Mouse (Mus musculus): Measurements from ENCODE around the gene Klhdc3. TPM values are rescaled to one million over a fixed set of nuclear protein-coding genes. Genes with fewer than 3 reads are reported as not detected.

The Klhdc3 gene
- polyA plus RNA-seq, 1 experiment, result 52.9 TPM

DNA sequence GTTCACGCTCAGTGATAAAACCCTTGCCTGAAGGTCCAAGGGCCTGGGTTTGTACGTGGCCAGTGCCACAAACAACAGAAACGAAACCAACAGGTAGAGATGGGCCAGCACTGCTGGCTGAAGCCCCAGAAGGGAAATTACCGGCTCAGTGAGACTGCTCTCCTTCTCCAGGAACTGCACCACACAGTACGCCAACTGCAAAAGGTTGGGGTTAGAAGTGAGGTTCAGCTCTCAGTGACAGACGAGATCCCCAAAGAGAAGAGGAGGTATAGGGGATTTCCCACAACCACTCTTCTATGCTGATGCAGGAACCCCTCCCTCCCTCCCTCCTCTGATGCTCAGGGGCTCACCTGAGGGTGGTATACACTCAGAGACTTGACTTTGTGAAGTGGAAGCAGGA, 5.2 kb upstream of the Klhdc3 start:
- H3K4me3 ChIP-seq (ENCODE audit: insufficient read depth, low read length), result no peak overlapping the region
- H3K27ac ChIP-seq (ENCODE audit: insufficient read depth, low read depth, low read length), result no peak overlapping the region
- H3K4me1 ChIP-seq (ENCODE audit: control insufficient read depth, insufficient read depth, low read length), result no peaks in the 10 kb centered on the region
- no peak for TF ChIP-seq CTCF (IDR thresholded peaks at IDR 0.05; ENCODE audit: low read depth, low read length)
- no peak for TF ChIP-seq POLR2A (IDR thresholded peaks at IDR 0.05; ENCODE audit: borderline replicate concordance, low read depth, low read length)

DNA sequence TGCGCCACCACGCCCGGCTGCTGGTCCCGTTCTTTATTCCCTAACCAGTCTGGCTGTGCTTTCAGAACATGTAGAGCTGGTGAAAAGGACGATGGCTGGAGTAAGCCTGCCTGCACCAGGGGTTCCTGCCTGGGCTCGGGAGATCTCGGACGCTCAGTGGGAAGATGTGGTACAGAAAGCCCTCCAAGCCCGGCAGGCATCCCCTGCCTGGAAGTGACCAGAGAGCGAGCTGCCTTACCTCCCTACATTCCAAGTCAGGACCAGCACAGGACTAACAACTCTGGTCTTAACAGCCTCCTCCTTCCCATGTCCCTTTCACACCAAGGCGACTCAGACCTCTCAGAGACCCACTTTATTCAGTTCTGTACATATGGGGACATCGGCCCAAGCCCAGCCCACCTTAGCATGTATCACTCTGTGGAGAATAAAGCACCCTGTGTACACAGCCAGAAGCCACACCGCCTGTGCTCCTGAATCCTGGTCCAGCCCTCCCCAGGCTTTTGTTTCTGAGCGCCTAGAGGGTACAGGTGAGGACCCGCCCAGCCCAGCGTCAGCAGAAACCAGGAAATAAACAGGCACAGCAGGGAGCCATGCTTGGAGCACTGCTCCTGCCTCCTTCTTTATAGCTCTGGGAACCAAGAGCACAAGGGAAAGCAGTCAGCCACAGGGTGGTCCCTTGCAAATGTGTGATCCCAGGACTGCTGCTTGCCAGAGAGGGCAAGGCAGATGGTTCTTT, 2.1 kb upstream of the Klhdc3 start:
- TF ChIP-seq POLR2A (IDR thresholded peaks at IDR 0.05; ENCODE audit: borderline replicate concordance, low read depth, low read length), result no peak
- no peak for TF ChIP-seq CTCF (IDR thresholded peaks at IDR 0.05; ENCODE audit: low read depth, low read length)

DNA sequence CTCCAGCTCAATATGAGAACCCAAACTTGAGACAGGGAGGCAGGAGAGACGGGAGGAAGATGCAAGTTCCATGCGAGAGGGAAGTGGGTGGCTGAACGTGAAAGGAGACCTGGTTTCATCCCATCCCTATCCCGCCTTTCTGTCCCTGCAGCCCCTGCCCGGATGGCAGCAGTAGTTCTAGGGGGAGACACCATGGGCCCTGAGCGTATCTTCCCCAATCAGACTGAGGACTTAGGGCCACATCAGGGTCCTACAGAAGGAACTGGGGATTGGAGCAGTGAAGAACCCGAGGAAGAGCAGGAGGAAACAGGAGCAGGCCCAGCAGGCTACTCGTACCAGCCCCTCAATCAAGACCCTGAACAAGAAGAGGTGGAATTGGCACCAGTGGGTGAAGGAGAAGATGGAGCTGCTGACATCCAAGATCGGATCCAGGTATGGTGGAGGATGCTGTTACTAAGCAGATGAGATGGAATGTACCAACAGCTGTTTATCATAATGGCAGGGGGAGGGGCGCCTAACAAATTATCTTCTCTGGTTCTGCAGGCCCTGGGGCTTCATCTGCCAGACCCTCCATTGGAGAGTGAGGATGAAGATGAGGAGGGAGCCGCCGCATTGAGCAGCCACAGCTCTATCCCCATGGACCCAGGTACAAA, 878 bp upstream of the Klhdc3 start:
- peaks cover 8% of the 10 kb centered on the region for H3K4me1 ChIP-seq (ENCODE audit: control insufficient read depth, insufficient read depth, low read length)
- H3K27ac ChIP-seq (ENCODE audit: insufficient read depth, low read depth, low read length), result no peak overlapping the region
- TF ChIP-seq POLR2A (IDR thresholded peaks at IDR 0.05; ENCODE audit: borderline replicate concordance, low read depth, low read length), result no peak
- TF ChIP-seq CTCF (IDR thresholded peaks at IDR 0.05; ENCODE audit: low read depth, low read length), result no peak
- peak overlapping the region; percentile 74 for H3K4me3 ChIP-seq (ENCODE audit: insufficient read depth, low read length)

More for the DNA sequence above, 2.1 kb upstream of the Klhdc3 start:
- Histone ChIP-seq H3K27ac (ENCODE audit: insufficient read depth, low read depth, low read length) (no peak overlapping the region), H3K4me3 (ENCODE audit: insufficient read depth, low read length) (no peak overlapping the region), H3K4me1 (ENCODE audit: control insufficient read depth, insufficient read depth, low read length) (peaks cover 8% of the 10 kb centered on the region)

- Histone ChIP-seq H3K27ac (ENCODE audit: insufficient read depth, low read depth, low read length) (peak overlapping the region; percentile 75), H3K4me3 (ENCODE audit: insufficient read depth, low read length) (peak overlapping the region; percentile 96)
Observed at GRCm38 (mm10) chr17:46679843-46680759, 613 bp downstream of the Klhdc3 start.

GRCm38 (mm10) chr17:46678911-46679310, 1.8 kb downstream of the Klhdc3 start:
- no peak overlapping the region for H3K27ac ChIP-seq (ENCODE audit: insufficient read depth, low read depth, low read length)
- peak overlapping the region; percentile 96; the same call in 1 of the 2 replicates for H3K4me3 ChIP-seq (ENCODE audit: insufficient read depth, low read length)
- peaks cover 8% of the 10 kb centered on the region for H3K4me1 ChIP-seq (ENCODE audit: control insufficient read depth, insufficient read depth, low read length)
- TF ChIP-seq POLR2A (IDR thresholded peaks at IDR 0.05; ENCODE audit: borderline replicate concordance, low read depth, low read length) (no peak), CTCF (IDR thresholded peaks at IDR 0.05; ENCODE audit: low read depth, low read length) (no peak)

More at GRCm38 (mm10) chr17:46679843-46680759, 613 bp downstream of the Klhdc3 start:
- peaks cover 8% of the 10 kb centered on the region for H3K4me1 ChIP-seq (ENCODE audit: control insufficient read depth, insufficient read depth, low read length)
- TF ChIP-seq CTCF (IDR thresholded peaks at IDR 0.05; ENCODE audit: low read depth, low read length), result no peak; the same call in 1 of the 2 replicates
- no peak for TF ChIP-seq POLR2A (IDR thresholded peaks at IDR 0.05; ENCODE audit: borderline replicate concordance, low read depth, low read length)

DNA sequence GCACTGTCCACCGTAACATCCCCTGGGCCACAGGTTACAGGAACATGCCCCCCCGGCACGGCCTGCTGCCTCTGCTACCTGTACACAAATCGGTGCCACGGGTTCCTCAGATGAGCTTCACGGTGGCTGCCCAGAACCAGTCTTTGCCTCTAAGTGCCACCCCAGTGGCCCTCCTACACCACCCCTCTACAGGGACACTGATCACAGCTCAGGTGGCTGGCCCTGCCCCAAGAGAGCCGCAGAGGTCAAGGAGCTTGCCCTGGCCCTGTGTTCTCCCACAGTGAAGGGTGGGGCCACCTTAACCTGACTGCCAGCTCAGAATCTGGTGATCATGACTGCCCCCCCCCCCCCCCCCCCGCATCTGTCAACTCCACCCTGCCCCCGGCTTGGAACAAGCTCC, 2.3 kb downstream of the Klhdc3 start, which contains the start of gene Mea1:
Gene Mea1, plus strand, starts transcription at position 378 of the 400 bp plus-strand sequence.
- H3K27ac ChIP-seq (ENCODE audit: insufficient read depth, low read depth, low read length), result 0 out of 2 replicates have a peak within 1 kb of the TSS, but pooled peaks have one; percentile 75
- no peak for TF ChIP-seq POLR2A (IDR thresholded peaks at IDR 0.05; ENCODE audit: borderline replicate concordance, low read depth, low read length)
- TF ChIP-seq CTCF (IDR thresholded peaks at IDR 0.05; ENCODE audit: low read depth, low read length), result no peak
- H3K4me3 ChIP-seq (ENCODE audit: insufficient read depth, low read length), result peak within 1 kb of the TSS; percentile 96
- H3K4me1 ChIP-seq (ENCODE audit: control insufficient read depth, insufficient read depth, low read length), result peaks cover 8% of the 10 kb centered on the region

GRCm38 (mm10) chr17:46674530-46675283, 6.0 kb downstream of the Klhdc3 start:
- peak overlapping the region; percentile 72 for H3K4me3 ChIP-seq (ENCODE audit: insufficient read depth, low read length)
- 0 out of 2 replicates have a peak overlapping the region, but pooled peaks have one; percentile 7 for H3K27ac ChIP-seq (ENCODE audit: insufficient read depth, low read depth, low read length)
- TF ChIP-seq POLR2A (IDR thresholded peaks at IDR 0.05; ENCODE audit: borderline replicate concordance, low read depth, low read length), result no peak
- TF ChIP-seq CTCF (IDR thresholded peaks at IDR 0.05; ENCODE audit: low read depth, low read length), result no peak

GRCm38 (mm10) chr17:46673850-46674529, 6.7 kb downstream of the Klhdc3 start, which contains the start of gene Rrp36:
TSS of gene Rrp36 (minus strand) at chr17:46674352.
- H3K27ac ChIP-seq (ENCODE audit: insufficient read depth, low read depth, low read length), result peak within 1 kb of the TSS; percentile 68
- peak within 1 kb of the TSS; percentile 72 for H3K4me3 ChIP-seq (ENCODE audit: insufficient read depth, low read length)
- TF ChIP-seq CTCF (IDR thresholded peaks at IDR 0.05; ENCODE audit: low read depth, low read length), result no peak
- TF ChIP-seq POLR2A (IDR thresholded peaks at IDR 0.05; ENCODE audit: borderline replicate concordance, low read depth, low read length), result no peak
- H3K4me1 ChIP-seq (ENCODE audit: control insufficient read depth, insufficient read depth, low read length), result peaks cover 5% of the 10 kb centered on the region

More at GRCm38 (mm10) chr17:46674530-46675283, 6.0 kb downstream of the Klhdc3 start:
- peaks cover 10% of the 10 kb centered on the region for H3K4me1 ChIP-seq (ENCODE audit: control insufficient read depth, insufficient read depth, low read length)
